12 mouse cellular contexts compared by ENCODE assay signal in genomic region chr5:23858643-23859042, GRCm38 (mm10). TPM values are rescaled to one million over a fixed set of nuclear protein-coding genes. Genes with fewer than 3 reads are reported as not detected.
A peak's percentile ranks its signal among the peaks of the same experiment; 100 is the strongest.
DNase-seq lines count a peak whose midpoint lies in the region; ATAC-seq and TF ChIP-seq lines count a peak whose summit lies in the region.
"Had no signal": no experiment of that assay in that cellular context is flagged by ENCODE, and none has a peak within 500 bp of the region (broad histone marks: within the 10 kb centered on the region; RNA-seq: fewer than 3 reads in every experiment).

No protein-coding gene starts in this region.

- no peaks in the 10 kb centered on the region for H3K36me3 ChIP-seq in heart, adult 2 months (ENCODE audit: control insufficient read depth, insufficient read depth, low read length)
- H3K36me3 ChIP-seq in midbrain, embryonic 14.5 days (ENCODE audit: control insufficient read depth, insufficient read depth, low read length): peaks cover 44% of the 10 kb centered on the region
- H3K36me3 ChIP-seq in midbrain, embryonic 11.5 days (ENCODE audit: control insufficient read depth, insufficient read depth, low read length): peaks cover 20% of the 10 kb centered on the region
- peaks cover 69% of the 10 kb centered on the region for H3K36me3 ChIP-seq in forebrain, embryonic 13.5 days (ENCODE audit: poor library complexity, severe bottlenecking)

- no peak for TF ChIP-seq POLR2A in heart, adult 2 months (IDR thresholded peaks at IDR 0.05; ENCODE audit: insufficient read depth, low read depth, low read length)
- TF ChIP-seq POLR2A in cortical plate, adult 2 months (IDR thresholded peaks at IDR 0.05; ENCODE audit: extremely low read depth, insufficient read depth, low read length): no peak

- no peak overlapping the region for H3K27ac ChIP-seq in heart, adult 2 months
- H3K27ac ChIP-seq in midbrain, embryonic 14.5 days (replicated peaks; ENCODE audit: low read depth, low read length): no peak overlapping the region
- H3K27ac ChIP-seq in midbrain, embryonic 11.5 days (ENCODE audit: low read depth, low read length): no peak overlapping the region
- no peak overlapping the region for H3K27ac ChIP-seq in cortical plate, adult 2 months (ENCODE audit: insufficient read depth, low read length)
- no peak overlapping the region for H3K27ac ChIP-seq in forebrain, embryonic 13.5 days
- H3K27ac ChIP-seq: forebrain, embryonic 10.5 days; stomach, embryonic 15.5 days had no signal

- no peak overlapping the region for H3K4me3 ChIP-seq in heart, adult 2 months
- H3K4me3 ChIP-seq in midbrain, embryonic 14.5 days (replicated peaks; ENCODE audit: low read depth, low read length): no peak overlapping the region
- H3K4me3 ChIP-seq in midbrain, embryonic 11.5 days (ENCODE audit: low read depth, low read length): no peak overlapping the region
- H3K4me3 ChIP-seq in cortical plate, adult 2 months (ENCODE audit: insufficient read depth, low read length): no peak overlapping the region
- no peak overlapping the region for H3K4me3 ChIP-seq in forebrain, embryonic 13.5 days
- H3K4me3 ChIP-seq: forebrain, embryonic 10.5 days; stomach, embryonic 15.5 days had no signal

- peaks cover 7% of the 10 kb centered on the region for H3K4me1 ChIP-seq in heart, adult 2 months (ENCODE audit: control insufficient read depth, insufficient read depth, low read length)
- no peaks in the 10 kb centered on the region for H3K4me1 ChIP-seq in midbrain, embryonic 14.5 days (ENCODE audit: control insufficient read depth, insufficient read depth, low read length)
- no peaks in the 10 kb centered on the region for H3K4me1 ChIP-seq in midbrain, embryonic 11.5 days (ENCODE audit: control insufficient read depth, insufficient read depth, low read length)
- no peaks in the 10 kb centered on the region for H3K4me1 ChIP-seq in cortical plate, adult 2 months (ENCODE audit: control insufficient read depth, insufficient read depth, low read length)
- H3K4me1 ChIP-seq in forebrain, embryonic 13.5 days: no peaks in the 10 kb centered on the region
- H3K4me1 ChIP-seq: forebrain, embryonic 10.5 days had no signal

- ATAC-seq in midbrain, embryonic 14.5 days (ENCODE audit: low FRiP score, low TSS enrichment): no peak
- no peak for ATAC-seq in midbrain, embryonic 11.5 days (ENCODE audit: low FRiP score)
- ATAC-seq in neutrophil, adult 5-6 weeks (ENCODE audit: extremely low read depth, insufficient number of reproducible peaks, low FRiP score, poor library complexity, severe bottlenecking): peak; percentile 32; the same call in 1 of the 2 replicates
- no peak for ATAC-seq in forebrain, embryonic 13.5 days
- ATAC-seq: CD4-positive, CD25-positive, alpha-beta regulatory T cell, adult 4 months had no signal

- H3K9me3 ChIP-seq in midbrain, embryonic 14.5 days (ENCODE audit: control insufficient read depth, low read length): no peaks in the 10 kb centered on the region
- H3K9me3 ChIP-seq in midbrain, embryonic 11.5 days (ENCODE audit: control insufficient read depth, low read length): no peaks in the 10 kb centered on the region
- H3K9me3 ChIP-seq in forebrain, embryonic 13.5 days (replicated peaks): no peaks in the 10 kb centered on the region
- H3K9me3 ChIP-seq: forebrain, embryonic 10.5 days; stomach, embryonic 15.5 days had no signal

- DNase-seq in heart, adult 2 months: no peak
- no peak for DNase-seq in heart, postnatal 36 days
- DNase-seq in midbrain, embryonic 14.5 days: peak; percentile 16
- DNase-seq in midbrain, embryonic 11.5 days (ENCODE audit: low spot score, missing footprints): no peak
- no peak for DNase-seq in urinary bladder, postnatal 14 days (ENCODE audit: low spot score)
- DNase-seq: cerebellum, adult 18-20 months had no signal

- H3K4me2 ChIP-seq in midbrain, embryonic 14.5 days (ENCODE audit: low read length): no peak overlapping the region
- H3K4me2 ChIP-seq in midbrain, embryonic 11.5 days: no peak overlapping the region
- H3K4me2 ChIP-seq in forebrain, embryonic 13.5 days: no peak overlapping the region
- H3K4me2 ChIP-seq: stomach, embryonic 15.5 days had no signal

- no peak for TF ChIP-seq EP300 in heart, adult 2 months (IDR thresholded peaks at IDR 0.05; ENCODE audit: insufficient read depth, low read depth, low read length)

- WGBS in heart, adult 2 months: 83% methylated on average over 7 of the region's 7 CpGs
- 84% methylated on average over 7 of the region's 7 CpGs for WGBS in midbrain, embryonic 14.5 days
- WGBS in midbrain, embryonic 11.5 days: 86% methylated on average over 7 of the region's 7 CpGs
- WGBS in forebrain, embryonic 13.5 days: 78% methylated on average over 7 of the region's 7 CpGs

- H3K9ac ChIP-seq in heart, adult 2 months (ENCODE audit: low read depth, low read length): no peak overlapping the region
- no peak overlapping the region for H3K9ac ChIP-seq in midbrain, embryonic 14.5 days (replicated peaks; ENCODE audit: low read length)
- H3K9ac ChIP-seq in midbrain, embryonic 11.5 days (ENCODE audit: low read length): no peak overlapping the region
- no peak overlapping the region for H3K9ac ChIP-seq in forebrain, embryonic 13.5 days
- H3K9ac ChIP-seq: stomach, embryonic 15.5 days had no signal

- no peaks in the 10 kb centered on the region for H3K79me2 ChIP-seq in heart, adult 2 months (replicated peaks; ENCODE audit: control insufficient read depth, insufficient read depth, low read length)

- TF ChIP-seq CTCF in heart, adult 2 months (IDR thresholded peaks at IDR 0.05): peak; percentile 50
- TF ChIP-seq CTCF in cortical plate, adult 2 months (IDR thresholded peaks at IDR 0.05; ENCODE audit: extremely low read depth, insufficient read depth, low read length): peak; percentile 42

- no peaks in the 10 kb centered on the region for H3K27me3 ChIP-seq in heart, adult 2 months (ENCODE audit: control insufficient read depth, insufficient read depth, low read length)
- no peaks in the 10 kb centered on the region for H3K27me3 ChIP-seq in midbrain, embryonic 14.5 days (ENCODE audit: control insufficient read depth, insufficient read depth, low read length)
- H3K27me3 ChIP-seq in midbrain, embryonic 11.5 days (ENCODE audit: control insufficient read depth, insufficient read depth, low read length): no peaks in the 10 kb centered on the region
- no peaks in the 10 kb centered on the region for H3K27me3 ChIP-seq in forebrain, embryonic 13.5 days
- H3K27me3 ChIP-seq: stomach, embryonic 15.5 days had no signal

- intact Hi-C loops in heart, adult 2 months (cut with DNase I): no loop called here
- intact Hi-C loops in heart, postnatal 36 days (cut with DNase I): no loop called here

RNA-seq across cellular contexts. Expression of gene Tomm7, which starts 14.7 kb away (rescaled TPM):
- 100 to 1,000 TPM; 105 to 110 TPM for total RNA-seq in heart, adult 2 months (2021)
- polyA plus RNA-seq in heart, adult 2 months (2012; rRNA removed): 52.1 and 60.7 TPM in 2 replicates
- 100 to 1,000 TPM; 105 to 107 TPM for total RNA-seq in heart, postnatal 36 days (2021)
- 84.0 and 103 TPM in 2 replicates for polyA plus RNA-seq in midbrain, embryonic 14.5 days (2014; fragmentation: Nextera tagmentation; extraction: Ambion mirVana)
- polyA plus RNA-seq in midbrain, embryonic 11.5 days (2014; fragmentation: Nextera tagmentation; extraction: Ambion mirVana): 122 and 132 TPM in 2 replicates
- 90.6 and 97.2 TPM in 2 replicates for polyA plus RNA-seq in cortical plate, adult 2 months (2012; rRNA removed)
- total RNA-seq in neutrophil, adult 5-6 weeks (2017): 85.4 and 95.3 TPM in 2 replicates
- polyA plus RNA-seq in forebrain, embryonic 13.5 days (2015; fragmentation: Nextera tagmentation; extraction: Ambion mirVana): 130 and 142 TPM in 2 replicates
